ENCODE assay signal across 7 mouse cellular contexts in the genomic region with DNA sequence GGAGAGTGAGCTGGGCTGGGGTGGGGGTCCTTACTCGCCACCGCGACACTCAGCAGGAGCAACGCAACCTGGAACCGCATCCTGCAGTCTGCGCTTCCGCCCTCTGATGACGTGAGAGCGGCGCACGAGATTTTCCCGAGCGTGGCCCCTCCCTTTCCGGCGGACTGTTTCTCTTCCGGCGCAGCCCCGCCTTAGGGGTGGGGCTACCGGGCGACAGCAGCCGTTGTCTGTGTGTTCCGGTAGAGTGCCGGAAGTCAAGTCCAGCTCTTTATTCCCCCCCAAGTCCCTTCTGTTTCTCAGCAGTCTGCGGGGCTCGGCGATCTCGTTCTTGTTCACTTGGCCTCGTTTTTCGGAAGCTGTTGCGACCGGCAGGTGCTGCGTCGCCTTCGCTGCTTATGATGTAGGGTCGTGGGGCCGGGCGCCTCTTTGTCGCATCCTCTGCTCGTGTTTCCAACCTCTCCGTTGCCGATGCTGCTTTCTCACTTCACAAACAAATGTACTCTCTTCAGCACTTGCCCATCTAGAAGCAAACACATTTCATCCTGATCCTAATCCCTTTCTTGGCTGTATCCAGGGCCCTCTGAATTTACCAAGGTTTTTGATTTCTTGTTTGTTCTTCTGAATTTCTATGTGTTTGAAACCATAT. TPM values are rescaled to one million over a fixed set of nuclear protein-coding genes. Genes with fewer than 3 reads are reported as not detected.
DNase-seq lines count a peak whose midpoint lies in the region; ATAC-seq lines count a peak whose summit lies in the region.

A gene (minus strand): TSS at position 358 of the 646 bp plus-strand sequence.

- peak within 1 kb of the TSS; percentile 91 for H3K27ac ChIP-seq in embryonic facial prominence, embryonic 10.5 days (replicated peaks)
- H3K27ac ChIP-seq in limb, embryonic 10.5 days, result peak within 1 kb of the TSS; percentile 86
- H3K27ac ChIP-seq in midbrain, embryonic 13.5 days, result peak within 1 kb of the TSS; percentile 91

- peak within 1 kb of the TSS; percentile 100 for H3K4me2 ChIP-seq in midbrain, embryonic 13.5 days (replicated peaks)

- peak; percentile 94 for ATAC-seq in granulocyte monocyte progenitor cell, adult 5-6 weeks (replicated peaks; ENCODE audit: poor library complexity, severe bottlenecking)
- ATAC-seq in midbrain, embryonic 13.5 days, result peak; percentile 98

- no peaks in the 10 kb centered on the region for H3K9me3 ChIP-seq in embryonic facial prominence, embryonic 10.5 days
- H3K9me3 ChIP-seq in limb, embryonic 10.5 days (replicated peaks), result no peaks in the 10 kb centered on the region
- no peaks in the 10 kb centered on the region for H3K9me3 ChIP-seq in midbrain, embryonic 13.5 days

- peak within 1 kb of the TSS; percentile 86 for H3K4me3 ChIP-seq in embryonic facial prominence, embryonic 10.5 days
- peak within 1 kb of the TSS; percentile 85 for H3K4me3 ChIP-seq in limb, embryonic 10.5 days
- H3K4me3 ChIP-seq in midbrain, embryonic 13.5 days (replicated peaks), result peak within 1 kb of the TSS; percentile 64

- H3K9ac ChIP-seq in midbrain, embryonic 13.5 days (replicated peaks), result peak within 1 kb of the TSS; percentile 84

- H3K4me1 ChIP-seq in embryonic facial prominence, embryonic 10.5 days, result peaks cover 31% of the 10 kb centered on the region
- H3K4me1 ChIP-seq in limb, embryonic 10.5 days, result peaks cover 29% of the 10 kb centered on the region
- H3K4me1 ChIP-seq in midbrain, embryonic 13.5 days (replicated peaks), result peaks cover 33% of the 10 kb centered on the region

- peaks cover 22% of the 10 kb centered on the region for H3K36me3 ChIP-seq in embryonic facial prominence, embryonic 10.5 days (replicated peaks)
- H3K36me3 ChIP-seq in limb, embryonic 10.5 days, result peaks cover 21% of the 10 kb centered on the region
- peaks cover 16% of the 10 kb centered on the region for H3K36me3 ChIP-seq in midbrain, embryonic 13.5 days

- WGBS in embryonic facial prominence, embryonic 10.5 days, result under 1% methylated on average over 41 of the region's 41 CpGs
- WGBS in limb, embryonic 10.5 days, result under 1% methylated on average over 41 of the region's 41 CpGs
- under 1% methylated on average over 41 of the region's 41 CpGs for WGBS in midbrain, embryonic 13.5 days

- DNase-seq in adrenal gland, postnatal 10 days, result peak; percentile 96
- DNase-seq in embryonic facial prominence, embryonic 10.5 days (ENCODE audit: low spot score), result peak; percentile 95
- DNase-seq in kidney, adult 11 months, result peak; percentile 91
- peak; percentile 97 for DNase-seq in limb, embryonic 10.5 days (ENCODE audit: low spot score)
- DNase-seq in spleen, adult 12 weeks (ENCODE audit: low spot score), result peak; percentile 94

- no peaks in the 10 kb centered on the region for H3K27me3 ChIP-seq in embryonic facial prominence, embryonic 10.5 days (replicated peaks; ENCODE audit: low read depth, poor library complexity, severe bottlenecking)
- no peaks in the 10 kb centered on the region for H3K27me3 ChIP-seq in limb, embryonic 10.5 days (ENCODE audit: low read depth, poor library complexity, severe bottlenecking)
- H3K27me3 ChIP-seq in midbrain, embryonic 13.5 days, result no peaks in the 10 kb centered on the region

RNA-seq across cellular contexts. Expression of the gene that starts here (rescaled TPM):
- 100 to 1,000 TPM in 1 of 2 experiments, 10 to 100 TPM in 1; 92.7 to 121 TPM for total RNA-seq in adrenal gland, postnatal 10 days (2021)
- polyA plus RNA-seq in embryonic facial prominence, embryonic 10.5 days (2016; fragmentation: Nextera tagmentation; extraction: Ambion mirVana), result 26.2 and 27.9 TPM in 2 replicates
- total RNA-seq in granulocyte monocyte progenitor cell, adult 5-6 weeks (2014; fragmentation: Nextera tagmentation), result 31.1 and 32.7 TPM in 2 replicates
- 66.5 and 71.3 TPM in 2 replicates for total RNA-seq in granulocyte monocyte progenitor cell, adult 5-6 weeks (2017)
- polyA plus RNA-seq in limb, embryonic 10.5 days (2016; fragmentation: Nextera tagmentation; extraction: Ambion mirVana), result 22.2 and 24.5 TPM in 2 replicates
- polyA plus RNA-seq in midbrain, embryonic 13.5 days (2015; fragmentation: Nextera tagmentation; extraction: Ambion mirVana), result 39.6 and 41.2 TPM in 2 replicates

Comparison
In these comparisons a context has a peak if more than half of its experiments do, and no peak if none do; other contexts are left out.
1. Peak in every context shown above with its lines: DNase-seq, ATAC-seq, H3K4me3 ChIP-seq and H3K27ac ChIP-seq.